In genomic region chr17:83707372-83707771, GRCm38 (mm10) we compare ENCODE assay signal across 8 mouse cellular contexts. TPM values are rescaled to one million over a fixed set of nuclear protein-coding genes. Genes with fewer than 3 reads are reported as not detected.
DNase-seq lines count a peak whose midpoint lies in the region; ATAC-seq lines count a peak whose summit lies in the region.

No protein-coding gene starts in this region.

- intact Hi-C loops in heart, postnatal 14 days (cut with DNase I): loop anchor here (5.0 to 10.0 kb wide), 2 partner anchors 147 to 435 kb away; no protein-coding TSS in a partner anchor
- intact Hi-C loops in gastrocnemius, postnatal 14 days (cut with DNase I; ENCODE audit: low total_unique reads): no loop called here

- H3K36me3 ChIP-seq in heart, embryonic 10.5 days: peaks cover 27% of the 10 kb centered on the region; the same call in 1 of the 2 replicates
- peaks cover 18% of the 10 kb centered on the region for H3K36me3 ChIP-seq in forebrain, embryonic 10.5 days (replicated peaks)
- peaks cover 3% of the 10 kb centered on the region; the same call in 1 of the 2 replicates for H3K36me3 ChIP-seq in liver, embryonic 16.5 days (ENCODE audit: control insufficient read depth, insufficient read depth)

- peak overlapping the region; percentile 98 for H3K4me3 ChIP-seq in heart, embryonic 10.5 days
- peak overlapping the region; percentile 93; the same call in 1 of the 2 replicates for H3K4me3 ChIP-seq in forebrain, embryonic 10.5 days
- peak overlapping the region; percentile 92 for H3K4me3 ChIP-seq in liver, embryonic 16.5 days (ENCODE audit: low read depth, low read length)

- no peaks in the 10 kb centered on the region for H3K27me3 ChIP-seq in heart, embryonic 10.5 days (ENCODE audit: insufficient read depth, poor library complexity, severe bottlenecking)
- H3K27me3 ChIP-seq in forebrain, embryonic 10.5 days (ENCODE audit: poor library complexity, severe bottlenecking): peaks cover 6% of the 10 kb centered on the region; the same call in 1 of the 2 replicates
- no peaks in the 10 kb centered on the region for H3K27me3 ChIP-seq in liver, embryonic 16.5 days (ENCODE audit: control insufficient read depth, insufficient read depth, low read depth, low read length)

- H3K4me2 ChIP-seq in liver, embryonic 16.5 days (ENCODE audit: low read depth, low read length): peak overlapping the region; percentile 97

- H3K9ac ChIP-seq in liver, embryonic 16.5 days (ENCODE audit: low read depth, low read length): peak overlapping the region; percentile 99

- peak; percentile 33 for ATAC-seq in liver, embryonic 16.5 days (ENCODE audit: low read depth)

- no peak for DNase-seq in heart, embryonic 10.5 days (ENCODE audit: low spot score)
- DNase-seq in heart, postnatal 14 days: no peak
- DNase-seq in A20 (ENCODE audit: low read depth, low spot score) (peak; percentile 75), adipocyte (ENCODE audit: low spot score) (no peak)
- no peak for DNase-seq in forebrain, embryonic 10.5 days (ENCODE audit: extremely low spot score, low spot score)
- no peak for DNase-seq in gastrocnemius, postnatal 14 days
- DNase-seq in adrenal gland, postnatal 36 days: no peak

- 79% methylated on average over 4 of the region's 4 CpGs for WGBS in heart, embryonic 10.5 days
- WGBS in forebrain, embryonic 10.5 days: 81% methylated on average over 4 of the region's 4 CpGs
- 38% methylated on average over 4 of the region's 4 CpGs for WGBS in liver, embryonic 16.5 days (ENCODE audit: insufficient replicate concordance)

- peak overlapping the region; percentile 100; the same call in 1 of the 2 replicates for H3K27ac ChIP-seq in heart, embryonic 10.5 days
- H3K27ac ChIP-seq in forebrain, embryonic 10.5 days: no peak overlapping the region
- peak overlapping the region; percentile 97 for H3K27ac ChIP-seq in liver, embryonic 16.5 days (ENCODE audit: low read length)

- no peaks in the 10 kb centered on the region for H3K9me3 ChIP-seq in heart, embryonic 10.5 days
- no peaks in the 10 kb centered on the region for H3K9me3 ChIP-seq in forebrain, embryonic 10.5 days
- H3K9me3 ChIP-seq in liver, embryonic 16.5 days (replicated peaks; ENCODE audit: control insufficient read depth, low read length): no peaks in the 10 kb centered on the region

- peaks cover 22% of the 10 kb centered on the region for H3K4me1 ChIP-seq in heart, embryonic 10.5 days
- H3K4me1 ChIP-seq in forebrain, embryonic 10.5 days: peaks cover 25% of the 10 kb centered on the region
- H3K4me1 ChIP-seq in liver, embryonic 16.5 days (ENCODE audit: control insufficient read depth, low read depth, low read length): peaks cover 32% of the 10 kb centered on the region

RNA-seq across cellular contexts. Expression of gene Mta3, which starts 1.4 kb away (rescaled TPM):
- 45.7 and 50.5 TPM in 2 replicates for polyA plus RNA-seq in heart, embryonic 10.5 days (2016; fragmentation: Nextera tagmentation; extraction: Ambion mirVana)
- 10 to 100 TPM; 25.7 to 27.0 TPM for total RNA-seq in heart, postnatal 14 days (2021)
- 31.8 and 34.0 TPM in 2 replicates for polyA plus RNA-seq in forebrain, embryonic 10.5 days (2016; fragmentation: Nextera tagmentation; extraction: Ambion mirVana)
- 35.3 and 35.6 TPM in 2 replicates for polyA plus RNA-seq in liver, embryonic 16.5 days (2015; fragmentation: Nextera tagmentation; extraction: Ambion mirVana)
- 10 to 100 TPM; 10.4 to 10.8 TPM for total RNA-seq in gastrocnemius, postnatal 14 days (2021)
- 10 to 100 TPM; 73.9 to 75.6 TPM for total RNA-seq in adrenal gland, postnatal 36 days (2021)
